Mouse (Mus musculus): Measurements from ENCODE around the gene Acot12.

GRCm38 (mm10) chr13:91809476-91809875 lies 68.2 kb downstream of the Acot12 start:
- TF ChIP-seq POLR2A (IDR thresholded peaks at IDR 0.05; ENCODE audit: extremely low read depth, insufficient read depth, low read length) (no peak), CTCF (IDR thresholded peaks at IDR 0.05; ENCODE audit: extremely low read depth, insufficient read depth, low read length) (no peak)
